Mouse (Mus musculus): Measurements from ENCODE around the gene Tsen34. TPM values are rescaled to one million over a fixed set of nuclear protein-coding genes. Genes with fewer than 3 reads are reported as not detected.
A peak's percentile ranks its signal among the peaks of the same experiment; 100 is the strongest.

Tsen34 gene
- polyA plus RNA-seq (2015; fragmentation: Nextera tagmentation; extraction: Ambion mirVana) = 275 and 298 TPM in 2 replicates

- peak within 1 kb of the TSS; percentile 97 for H3K27ac ChIP-seq (replicated peaks)
- WGBS = under 1% methylated on average over 49 of the region's 49 CpGs
- H3K4me3 ChIP-seq (replicated peaks) = peak within 1 kb of the TSS; percentile 72
- H3K36me3 ChIP-seq = peaks cover 28% of the 10 kb centered on the region
- H3K4me2 ChIP-seq (replicated peaks) = peak within 1 kb of the TSS; percentile 87
- peaks cover 16% of the 10 kb centered on the region for H3K4me1 ChIP-seq
- peak within 1 kb of the TSS; percentile 88 for H3K9ac ChIP-seq
- no peaks in the 10 kb centered on the region for H3K27me3 ChIP-seq
- H3K9me3 ChIP-seq (replicated peaks) = no peaks in the 10 kb centered on the region
- peak; percentile 49 for ATAC-seq (ENCODE audit: insufficient number of reproducible peaks, low FRiP score, low TSS enrichment, low read depth)
These were observed at the start of gene Tsen34 for GRCm38 (mm10) chr7:3692382-3692986. TSS of gene Tsen34 (plus strand) at chr7:3692863.

GRCm38 (mm10) chr7:3643412-3643811 is 49.3 kb upstream of the Tsen34 start:
- Histone ChIP-seq H3K4me1 (peaks cover 31% of the 10 kb centered on the region), H3K4me2 (replicated peaks) (no peak overlapping the region), H3K36me3 (peaks cover 42% of the 10 kb centered on the region), H3K4me3 (replicated peaks) (no peak overlapping the region), H3K9me3 (replicated peaks) (no peaks in the 10 kb centered on the region), H3K9ac (no peak overlapping the region), H3K27ac (replicated peaks) (no peak overlapping the region), H3K27me3 (no peaks in the 10 kb centered on the region)
- no peak for ATAC-seq (ENCODE audit: insufficient number of reproducible peaks, low FRiP score, low TSS enrichment, low read depth)
- 73% methylated on average over 5 of the region's 5 CpGs for WGBS

- ATAC-seq (ENCODE audit: insufficient number of reproducible peaks, low FRiP score, low TSS enrichment, low read depth) = no peak
These were observed 48.8 kb upstream of the Tsen34 start for GRCm38 (mm10) chr7:3643843-3644242.

GRCm38 (mm10) chr7:3644348-3644671 is 48.4 kb upstream of the Tsen34 start:
- WGBS = 1% methylated on average over 11 of the region's 11 CpGs
- Histone ChIP-seq H3K4me1 (peaks cover 33% of the 10 kb centered on the region), H3K4me2 (replicated peaks) (peak overlapping the region; percentile 64), H3K9ac (no peak overlapping the region), H3K9me3 (replicated peaks) (no peaks in the 10 kb centered on the region), H3K27me3 (no peaks in the 10 kb centered on the region), H3K27ac (replicated peaks) (peak overlapping the region; percentile 82), H3K36me3 (peaks cover 33% of the 10 kb centered on the region), H3K4me3 (replicated peaks) (peak overlapping the region; percentile 98)
- ATAC-seq (ENCODE audit: insufficient number of reproducible peaks, low FRiP score, low TSS enrichment, low read depth) = no peak

More at GRCm38 (mm10) chr7:3643843-3644242, 48.8 kb upstream of the Tsen34 start:
- no peaks in the 10 kb centered on the region for H3K9me3 ChIP-seq (replicated peaks)
- peaks cover 37% of the 10 kb centered on the region for H3K36me3 ChIP-seq
- 21% methylated on average over 9 of the region's 9 CpGs for WGBS
- H3K4me1 ChIP-seq = peaks cover 33% of the 10 kb centered on the region
- no peak overlapping the region for H3K9ac ChIP-seq
- no peak overlapping the region for H3K27ac ChIP-seq (replicated peaks)
- peak overlapping the region; percentile 64 for H3K4me2 ChIP-seq (replicated peaks)
- peak overlapping the region; percentile 98 for H3K4me3 ChIP-seq (replicated peaks)
- no peaks in the 10 kb centered on the region for H3K27me3 ChIP-seq

- peak within 1 kb of the TSS; percentile 99 for H3K27ac ChIP-seq (replicated peaks)
- peak within 1 kb of the TSS; percentile 98 for H3K4me3 ChIP-seq (replicated peaks)
- H3K27me3 ChIP-seq = no peaks in the 10 kb centered on the region
- peak within 1 kb of the TSS; percentile 64 for H3K4me2 ChIP-seq (replicated peaks)
- WGBS = under 1% methylated on average over 56 of the region's 58 CpGs
- H3K4me1 ChIP-seq = peaks cover 33% of the 10 kb centered on the region
- peak within 1 kb of the TSS; percentile 99 for H3K9ac ChIP-seq
- H3K36me3 ChIP-seq = peaks cover 27% of the 10 kb centered on the region
- peak; percentile 98 for ATAC-seq (ENCODE audit: insufficient number of reproducible peaks, low FRiP score, low TSS enrichment, low read depth)
- H3K9me3 ChIP-seq (replicated peaks) = no peaks in the 10 kb centered on the region
These were observed 47.8 kb upstream of the Tsen34 start, which contains the start of gene Cnot3 for GRCm38 (mm10) chr7:3644672-3645487. TSS of gene Cnot3 (plus strand) at chr7:3645268.

GRCm38 (mm10) chr7:3645488-3646025 is 47.1 kb upstream of the Tsen34 start:
- Histone ChIP-seq H3K9ac (peak overlapping the region; percentile 99), H3K9me3 (replicated peaks) (no peaks in the 10 kb centered on the region), H3K4me2 (replicated peaks) (peak overlapping the region; percentile 64), H3K27ac (replicated peaks) (peak overlapping the region; percentile 99), H3K4me3 (replicated peaks) (peak overlapping the region; percentile 98), H3K36me3 (peaks cover 24% of the 10 kb centered on the region), H3K4me1 (peaks cover 33% of the 10 kb centered on the region), H3K27me3 (no peaks in the 10 kb centered on the region)
- under 1% methylated on average over 51 of the region's 58 CpGs for whole genome bisulfite sequencing
- no peak for ATAC-seq (ENCODE audit: insufficient number of reproducible peaks, low FRiP score, low TSS enrichment, low read depth)

- Histone ChIP-seq H3K4me1 (peaks cover 33% of the 10 kb centered on the region), H3K4me2 (replicated peaks) (peak overlapping the region; percentile 64), H3K27ac (replicated peaks) (peak overlapping the region; percentile 99; the same call in 1 of the 2 replicates), H3K9ac (peak overlapping the region; percentile 99), H3K36me3 (peaks cover 24% of the 10 kb centered on the region), H3K4me3 (replicated peaks) (peak overlapping the region; percentile 98), H3K27me3 (no peaks in the 10 kb centered on the region), H3K9me3 (replicated peaks) (no peaks in the 10 kb centered on the region)
- no peak for ATAC-seq (ENCODE audit: insufficient number of reproducible peaks, low FRiP score, low TSS enrichment, low read depth)
- 14% methylated on average over 9 of the region's 9 CpGs for WGBS
These were observed 46.5 kb upstream of the Tsen34 start for GRCm38 (mm10) chr7:3646188-3646587.

- Histone ChIP-seq H3K9ac (peak overlapping the region; percentile 99), H3K36me3 (peaks cover 24% of the 10 kb centered on the region), H3K27me3 (no peaks in the 10 kb centered on the region), H3K4me1 (peaks cover 33% of the 10 kb centered on the region), H3K9me3 (replicated peaks) (no peaks in the 10 kb centered on the region), H3K27ac (replicated peaks) (no peak overlapping the region), H3K4me2 (replicated peaks) (peak overlapping the region; percentile 64), H3K4me3 (replicated peaks) (peak overlapping the region; percentile 98)
- 55% methylated on average over 4 of the region's 4 CpGs for WGBS
- no peak for ATAC-seq (ENCODE audit: insufficient number of reproducible peaks, low FRiP score, low TSS enrichment, low read depth)
These were observed 46.0 kb upstream of the Tsen34 start for GRCm38 (mm10) chr7:3646641-3647040.

- Histone ChIP-seq H3K4me2 (replicated peaks) (no peak overlapping the region), H3K4me1 (no peaks in the 10 kb centered on the region), H3K9ac (no peak overlapping the region), H3K36me3 (peaks cover 98% of the 10 kb centered on the region), H3K27me3 (no peaks in the 10 kb centered on the region), H3K9me3 (replicated peaks) (no peaks in the 10 kb centered on the region), H3K4me3 (replicated peaks) (no peak overlapping the region), H3K27ac (replicated peaks) (no peak overlapping the region)
- ATAC-seq (ENCODE audit: insufficient number of reproducible peaks, low FRiP score, low TSS enrichment, low read depth) = no peak
- WGBS = 83% methylated on average over 4 of the region's 4 CpGs
These were observed 35.7 kb upstream of the Tsen34 start for GRCm38 (mm10) chr7:3656966-3657365.

GRCm38 (mm10) chr7:3658578-3658977 is 34.1 kb upstream of the Tsen34 start:
- no peak overlapping the region for H3K4me3 ChIP-seq (replicated peaks)
- 88% methylated on average over 14 of the region's 14 CpGs for WGBS
- no peaks in the 10 kb centered on the region for H3K9me3 ChIP-seq (replicated peaks)
- H3K4me1 ChIP-seq = peaks cover 9% of the 10 kb centered on the region
- H3K27ac ChIP-seq (replicated peaks) = no peak overlapping the region
- H3K4me2 ChIP-seq (replicated peaks) = no peak overlapping the region
- no peak overlapping the region for H3K9ac ChIP-seq
- ATAC-seq (ENCODE audit: insufficient number of reproducible peaks, low FRiP score, low TSS enrichment, low read depth) = no peak
- H3K36me3 ChIP-seq = peaks cover 98% of the 10 kb centered on the region
- H3K27me3 ChIP-seq = no peaks in the 10 kb centered on the region

- H3K9ac ChIP-seq = peak overlapping the region; percentile 87
- WGBS = 27% methylated on average over 15 of the region's 15 CpGs
- H3K36me3 ChIP-seq = peaks cover 40% of the 10 kb centered on the region
- H3K9me3 ChIP-seq (replicated peaks) = no peaks in the 10 kb centered on the region
- H3K4me1 ChIP-seq = peaks cover 30% of the 10 kb centered on the region
- H3K4me3 ChIP-seq (replicated peaks) = peak overlapping the region; percentile 78
- no peaks in the 10 kb centered on the region for H3K27me3 ChIP-seq
- H3K4me2 ChIP-seq (replicated peaks) = peak overlapping the region; percentile 83
- peak overlapping the region; percentile 95 for H3K27ac ChIP-seq (replicated peaks)
- peak; percentile 16 for ATAC-seq (ENCODE audit: insufficient number of reproducible peaks, low FRiP score, low TSS enrichment, low read depth)
These were observed 28.0 kb upstream of the Tsen34 start for GRCm38 (mm10) chr7:3664524-3665214.

Measured in embryonic facial prominence, embryonic 15.5 days (tissue).